Mouse (Mus musculus) midbrain, embryonic 15.5 days (tissue): ENCODE measurements around the gene Fbxw20. TPM values are rescaled to one million over a fixed set of nuclear protein-coding genes. Genes with fewer than 3 reads are reported as not detected.
"Not testable (repeated sequence)": the region's sequence is repeated elsewhere in the genome, so short reads cannot be mapped to it uniquely, and the experiment has no call there.

Experiments
- ATAC-seq: fragments of 200-750 bp; cut with Nextera tagmentation; replicated peaks from 2 replicates; pipeline ENCODE4 v1.8.0; 2017; ENCODE audit warnings: moderate TSS enrichment
- H3K27ac ChIP-seq: fragments of 300-500 bp; sonication (generic); 2 replicates; pipeline ENCODE4 v1.5.1; 2015; ENCODE audit warnings: mild to moderate bottlenecking, inconsistent platforms
- H3K27me3 ChIP-seq: fragments of 300-500 bp; sonication (generic); replicated peaks from 2 replicates; pipeline ENCODE4 v1.6.1; 2015; ENCODE audit warnings: inconsistent platforms
- H3K36me3 ChIP-seq: fragments of 300-500 bp; sonication (generic); replicated peaks from 2 replicates; pipeline ENCODE4 v1.6.1; 2015; ENCODE audit warnings: inconsistent platforms
- H3K4me1 ChIP-seq: fragments of 300-500 bp; sonication (generic); 2 replicates; pipeline ENCODE4 v1.6.1; 2015; ENCODE audit warnings: inconsistent platforms
- H3K4me2 ChIP-seq: fragments of 300-500 bp; sonication (generic); 2 replicates; pipeline ENCODE4 v1.6.1; 2015; ENCODE audit warnings: inconsistent platforms, mild to moderate bottlenecking, moderate library complexity
- H3K4me3 ChIP-seq: fragments of 300-500 bp; sonication (generic); 2 replicates; pipeline ENCODE4 v1.5.1; 2015; ENCODE audit warnings: mild to moderate bottlenecking, inconsistent platforms
- H3K9ac ChIP-seq: fragments of 300-500 bp; sonication (generic); 2 replicates; pipeline ENCODE4 v1.6.1; 2015; ENCODE audit warnings: mild to moderate bottlenecking, inconsistent platforms
- H3K9me3 ChIP-seq: fragments of 300-500 bp; sonication (generic); 2 replicates; pipeline ENCODE4 v1.6.1; 2016; ENCODE audit warnings: inconsistent platforms
- WGBS: fragments of 180-500 bp; shearing (Covaris S2); methylation state at CpG from one replicate; pipeline ENCODE4 v1.1.7; 2015; ENCODE audit warnings: mixed read lengths; 5-methylcytosine and 5-hydroxymethylcytosine counted together
- polyA plus RNA-seq: library from polyadenylated mRNA; unstranded; fragments of >200 nt; fragmentation: Nextera tagmentation; extraction: Ambion mirVana; gene quantifications from 2 replicates; pipeline ENCODE4 v1.2.1, GENCODE M21; 2015

Gene Fbxw20
- not detected in 2 replicates for polyA plus RNA-seq

- H3K4me1 ChIP-seq = no peaks in the 10 kb centered on the region
- no peak within 1 kb of the TSS for H3K9ac ChIP-seq
- H3K4me3 ChIP-seq = no peak within 1 kb of the TSS
- no peaks in the 10 kb centered on the region for H3K9me3 ChIP-seq
- 85% methylated on average over 1 of the region's 1 CpGs for WGBS
- H3K36me3 ChIP-seq = no peaks in the 10 kb centered on the region
- no peak within 1 kb of the TSS for H3K27ac ChIP-seq
- no peak for ATAC-seq
- H3K4me2 ChIP-seq = no peak within 1 kb of the TSS
- H3K27me3 ChIP-seq = no peaks in the 10 kb centered on the region
Measured at GRCm38 (mm10) chr9:109234654-109235053, at the start of gene Fbxw20. TSS of gene Fbxw20 (minus strand) at chr9:109234754.

DNA sequence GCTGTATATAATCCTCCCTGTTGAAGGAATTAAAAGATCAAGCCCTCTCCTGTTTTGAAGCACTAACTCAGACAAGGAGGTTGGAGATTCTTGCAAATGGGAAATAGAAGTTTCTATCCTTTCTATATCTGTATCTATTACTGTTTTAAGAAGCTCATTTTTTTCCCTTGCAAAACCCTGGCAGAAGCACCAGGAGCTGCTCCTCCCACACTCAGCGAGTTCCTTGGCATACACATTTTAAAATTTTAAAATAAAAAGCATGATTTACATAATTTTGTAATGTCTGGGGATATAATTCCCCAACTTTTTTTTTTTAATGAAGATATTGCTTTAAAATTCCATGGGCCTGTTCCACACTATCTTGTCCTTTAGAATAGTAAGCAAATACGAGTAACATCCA, 28.5 kb upstream of the Fbxw20 start:
- H3K9ac ChIP-seq = no peak overlapping the region
- H3K9me3 ChIP-seq = no peaks in the 10 kb centered on the region
- H3K4me1 ChIP-seq = no peaks in the 10 kb centered on the region
- no peaks in the 10 kb centered on the region for H3K27me3 ChIP-seq
- no peak overlapping the region for H3K4me2 ChIP-seq
- WGBS = 79% methylated on average over 2 of the region's 2 CpGs
- no peak for ATAC-seq
- no peaks in the 10 kb centered on the region for H3K36me3 ChIP-seq
- H3K4me3 ChIP-seq = no peak overlapping the region
- H3K27ac ChIP-seq = no peak overlapping the region

GRCm38 (mm10) chr9:109218449-109218848, 16.1 kb downstream of the Fbxw20 start:
- no peak for ATAC-seq
- WGBS = 70% methylated on average over 6 of the region's 6 CpGs
- H3K4me2 ChIP-seq = no peak overlapping the region
- H3K27me3 ChIP-seq = no peaks in the 10 kb centered on the region
- H3K36me3 ChIP-seq = no peaks in the 10 kb centered on the region
- H3K4me3 ChIP-seq = no peak overlapping the region
- H3K9me3 ChIP-seq = no peaks in the 10 kb centered on the region
- H3K27ac ChIP-seq = no peak overlapping the region
- H3K4me1 ChIP-seq = no peaks in the 10 kb centered on the region
- H3K9ac ChIP-seq = no peak overlapping the region

GRCm38 (mm10) chr9:109201347-109201746, 33.2 kb downstream of the Fbxw20 start:
- not testable (repeated sequence) for H3K9ac ChIP-seq, H3K9me3 ChIP-seq, H3K4me1 ChIP-seq, H3K4me2 ChIP-seq, ATAC-seq, H3K36me3 ChIP-seq, H3K27me3 ChIP-seq, H3K27ac ChIP-seq, H3K4me3 ChIP-seq
- WGBS = 64% methylated on average over 1 of the region's 1 CpGs

- Histone ChIP-seq H3K9me3 (no peaks in the 10 kb centered on the region), H3K4me2 (no peak overlapping the region), H3K4me1 (no peaks in the 10 kb centered on the region), H3K27ac (no peak overlapping the region), H3K36me3 (no peaks in the 10 kb centered on the region), H3K27me3 (no peaks in the 10 kb centered on the region), H3K4me3 (no peak overlapping the region), H3K9ac (no peak overlapping the region)
- 92% methylated on average over 1 of the region's 1 CpGs for WGBS
- ATAC-seq = no peak
Measured at GRCm38 (mm10) chr9:109200349-109200748, 34.2 kb downstream of the Fbxw20 start.

DNA sequence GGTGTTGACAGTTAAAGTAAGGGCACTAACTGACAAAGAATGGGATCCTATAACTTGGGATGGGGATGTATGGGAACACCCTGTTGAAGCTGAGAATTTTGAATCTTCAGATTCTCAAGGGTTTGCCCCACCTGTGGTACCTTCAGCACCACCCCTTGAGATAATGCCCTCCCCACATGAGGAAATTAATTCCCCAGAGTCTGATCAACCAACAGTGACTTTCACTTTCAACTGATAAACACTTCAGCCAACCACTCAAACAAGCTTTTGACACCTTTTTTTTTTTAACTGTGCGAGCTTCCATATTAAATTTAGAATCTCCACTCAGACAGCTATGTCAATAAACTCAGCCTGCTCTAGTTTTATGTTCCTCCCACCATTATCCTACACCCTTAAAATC, 35.2 kb downstream of the Fbxw20 start:
- no peak for ATAC-seq
- no peaks in the 10 kb centered on the region for H3K4me1 ChIP-seq
- H3K27me3 ChIP-seq = no peaks in the 10 kb centered on the region
- H3K9me3 ChIP-seq = no peaks in the 10 kb centered on the region
- 76% methylated on average over 1 of the region's 1 CpGs for WGBS
- no peaks in the 10 kb centered on the region for H3K36me3 ChIP-seq
- H3K27ac ChIP-seq = no peak overlapping the region
- no peak overlapping the region for H3K9ac ChIP-seq
- no peak overlapping the region for H3K4me2 ChIP-seq
- H3K4me3 ChIP-seq = no peak overlapping the region

GRCm38 (mm10) chr9:109195875-109196274, 38.7 kb downstream of the Fbxw20 start, which contains the start of gene Fbxw13:
TSS of gene Fbxw13 (minus strand) at chr9:109195975.
- H3K27me3 ChIP-seq, H3K4me1 ChIP-seq, H3K9ac ChIP-seq, ATAC-seq, H3K4me2 ChIP-seq, H3K9me3 ChIP-seq, H3K4me3 ChIP-seq, H3K36me3 ChIP-seq, H3K27ac ChIP-seq: not testable (repeated sequence)
- 75% methylated on average over 3 of the region's 3 CpGs for WGBS

DNA sequence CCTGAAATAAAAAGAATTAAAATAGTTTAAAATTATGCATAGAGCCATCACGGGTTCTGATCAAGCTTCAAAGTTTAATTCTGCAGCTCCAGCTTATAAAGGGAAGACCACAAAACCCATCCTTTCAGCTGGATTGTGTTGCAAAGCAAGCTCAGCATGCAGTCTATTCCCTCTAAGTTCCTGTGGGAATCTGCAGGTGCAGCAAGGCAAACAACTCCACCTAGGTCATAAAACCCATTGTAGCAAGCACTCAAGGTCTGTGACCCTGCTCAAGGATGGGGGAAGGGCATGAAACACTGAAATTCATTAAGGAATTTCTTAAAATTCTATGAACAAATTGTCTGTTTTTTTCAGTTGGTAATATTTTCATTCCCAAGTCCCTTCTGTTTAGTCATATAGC, 57.3 kb downstream of the Fbxw20 start:
- Histone ChIP-seq H3K9ac (no peak overlapping the region), H3K36me3 (no peaks in the 10 kb centered on the region), H3K4me3 (no peak overlapping the region), H3K9me3 (no peaks in the 10 kb centered on the region), H3K27ac (no peak overlapping the region), H3K27me3 (no peaks in the 10 kb centered on the region), H3K4me2 (no peak overlapping the region), H3K4me1 (no peaks in the 10 kb centered on the region)
- no peak for ATAC-seq
- 86% methylated on average over 1 of the region's 1 CpGs for WGBS

DNA sequence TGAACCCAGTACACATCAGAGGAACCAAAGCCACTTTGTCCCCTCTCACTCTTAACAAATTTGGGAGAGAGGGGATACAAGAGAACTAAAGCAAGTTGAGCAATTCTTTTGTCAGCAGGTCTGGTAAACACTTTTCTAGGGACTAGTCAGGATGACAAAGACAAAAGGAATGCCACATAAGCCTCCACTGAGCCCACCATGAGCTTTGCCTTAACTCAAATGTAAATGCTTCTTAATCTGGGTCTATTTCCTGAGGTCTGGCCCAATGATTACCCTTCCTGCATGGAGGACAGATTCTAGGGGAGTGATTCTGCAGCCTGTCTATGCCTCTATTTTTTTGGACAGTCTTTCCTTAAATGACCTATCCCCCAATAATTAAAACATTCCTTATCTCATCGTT, 58.3 kb downstream of the Fbxw20 start:
- Histone ChIP-seq H3K4me2 (no peak overlapping the region), H3K36me3 (no peaks in the 10 kb centered on the region), H3K27ac (no peak overlapping the region), H3K4me1 (no peaks in the 10 kb centered on the region), H3K9me3 (no peaks in the 10 kb centered on the region), H3K27me3 (no peaks in the 10 kb centered on the region), H3K9ac (no peak overlapping the region), H3K4me3 (no peak overlapping the region)
- WGBS = 86% methylated on average over 1 of the region's 1 CpGs
- no peak for ATAC-seq

Other genes with a start within 250 kb of the Fbxw20 start
- gene Ucn2, start 248.7 kb downstream of the Fbxw20 start, polyA plus RNA-seq = not detected in 2 replicates
- gene Pfkfb4, start 243.0 kb downstream of the Fbxw20 start, polyA plus RNA-seq = 33.7 and 36.7 TPM in 2 replicates
- 66.0 and 68.4 TPM in 2 replicates for gene Shisa5, start 196.2 kb downstream of the Fbxw20 start, polyA plus RNA-seq
- gene Trex1, start 175.0 kb downstream of the Fbxw20 start, polyA plus RNA-seq = 18.0 TPM in 2 replicates
- 35.2 and 35.6 TPM in 2 replicates for gene Atrip, start 160.6 kb downstream of the Fbxw20 start, polyA plus RNA-seq
- 14.3 and 16.8 TPM in 2 replicates for gene Ccdc51, start 152.3 kb downstream of the Fbxw20 start, polyA plus RNA-seq
- 607 and 639 TPM in 2 replicates for gene Tma7, start 152.2 kb downstream of the Fbxw20 start, polyA plus RNA-seq
- gene Plxnb1, start 139.4 kb downstream of the Fbxw20 start, polyA plus RNA-seq = 25.5 and 27.3 TPM in 2 replicates
- not detected in 2 replicates for gene Fbxw21, start 72.7 kb downstream of the Fbxw20 start, polyA plus RNA-seq
- gene Fbxw13, start 38.8 kb downstream of the Fbxw20 start, polyA plus RNA-seq = not detected in 2 replicates
- not detected in 2 replicates for gene Fbxw14, start 52.9 kb upstream of the Fbxw20 start, polyA plus RNA-seq
- gene Fbxw28, start 104.9 kb upstream of the Fbxw20 start, polyA plus RNA-seq = 0.18 TPM in 1 of 2 replicates, not detected in the other
- 0.12 TPM in 1 of 2 replicates, not detected in the other for gene Fbxw22, start 169.5 kb upstream of the Fbxw20 start, polyA plus RNA-seq
- gene Fbxw16, start 214.4 kb upstream of the Fbxw20 start, polyA plus RNA-seq = not detected in 2 replicates